Mouse (Mus musculus): ENCODE measurements around the gene Lypd3. TPM values are rescaled to one million over a fixed set of nuclear protein-coding genes. Genes with fewer than 3 reads are reported as not detected.

Gene Lypd3
- polyA plus RNA-seq, 1 experiment from 2014 or later, result 1.0 TPM

GRCm38 (mm10) chr7:24642491-24642890, 6.1 kb downstream of the Lypd3 start:
- Histone ChIP-seq H3K27ac (no peak overlapping the region), H3K4me1 (peaks cover 18% of the 10 kb centered on the region), H3K9ac (no peak overlapping the region), H3K9me3 (replicated peaks) (no peaks in the 10 kb centered on the region), H3K4me3 (replicated peaks) (no peak overlapping the region), H3K27me3 (peaks cover 37% of the 10 kb centered on the region), H3K4me2 (no peak overlapping the region), H3K36me3 (no peaks in the 10 kb centered on the region)
- ATAC-seq (replicated peaks; ENCODE audit: low FRiP score), result no peak
- WGBS, result 8% methylated on average over 9 of the region's 9 CpGs

GRCm38 (mm10) chr7:24644492-24644891, 8.1 kb downstream of the Lypd3 start:
- no peak overlapping the region for H3K27ac ChIP-seq
- H3K4me1 ChIP-seq, result 0 out of 2 replicates have a peak, but pooled peaks cover 5% of the 10 kb centered on the region
- no peak overlapping the region for H3K4me2 ChIP-seq
- ATAC-seq (replicated peaks; ENCODE audit: low FRiP score), result no peak
- no peak overlapping the region for H3K4me3 ChIP-seq (replicated peaks)
- no peaks in the 10 kb centered on the region for H3K9me3 ChIP-seq (replicated peaks)
- H3K9ac ChIP-seq, result no peak overlapping the region
- peaks cover 17% of the 10 kb centered on the region for H3K27me3 ChIP-seq
- no peaks in the 10 kb centered on the region for H3K36me3 ChIP-seq
- 74% methylated on average over 6 of the region's 6 CpGs for WGBS

GRCm38 (mm10) chr7:24644996-24645395, 8.6 kb downstream of the Lypd3 start:
- no peak overlapping the region for H3K4me2 ChIP-seq
- no peak overlapping the region for H3K27ac ChIP-seq
- ATAC-seq (replicated peaks; ENCODE audit: low FRiP score), result no peak
- no peaks in the 10 kb centered on the region for H3K36me3 ChIP-seq
- 72% methylated on average over 7 of the region's 7 CpGs for WGBS
- H3K9me3 ChIP-seq (replicated peaks), result no peaks in the 10 kb centered on the region
- H3K9ac ChIP-seq, result no peak overlapping the region
- 0 out of 2 replicates have a peak, but pooled peaks cover 5% of the 10 kb centered on the region for H3K4me1 ChIP-seq
- H3K27me3 ChIP-seq, result peaks cover 12% of the 10 kb centered on the region
- no peak overlapping the region for H3K4me3 ChIP-seq (replicated peaks)

- 0 out of 2 replicates have a peak, but pooled peaks cover 3% of the 10 kb centered on the region for H3K27me3 ChIP-seq
- H3K9me3 ChIP-seq (replicated peaks), result no peaks in the 10 kb centered on the region
- H3K27ac ChIP-seq, result no peak overlapping the region
- H3K36me3 ChIP-seq, result no peaks in the 10 kb centered on the region
- H3K9ac ChIP-seq, result no peak overlapping the region
- no peaks in the 10 kb centered on the region for H3K4me1 ChIP-seq
- no peak overlapping the region for H3K4me3 ChIP-seq (replicated peaks)
- no peak overlapping the region for H3K4me2 ChIP-seq
- no peak for ATAC-seq (replicated peaks; ENCODE audit: low FRiP score)
- 72% methylated on average over 7 of the region's 7 CpGs for WGBS
Measured at GRCm38 (mm10) chr7:24646486-24646885, 10.1 kb downstream of the Lypd3 start.

GRCm38 (mm10) chr7:24653681-24654080, 17.3 kb downstream of the Lypd3 start:
- no peak overlapping the region for H3K4me3 ChIP-seq (replicated peaks)
- no peak overlapping the region for H3K27ac ChIP-seq
- no peaks in the 10 kb centered on the region for H3K27me3 ChIP-seq
- no peak for ATAC-seq (replicated peaks; ENCODE audit: low FRiP score)
- no peaks in the 10 kb centered on the region for H3K4me1 ChIP-seq
- H3K36me3 ChIP-seq, result no peaks in the 10 kb centered on the region
- no peak overlapping the region for H3K4me2 ChIP-seq
- 24% methylated on average over 7 of the region's 7 CpGs for WGBS
- no peaks in the 10 kb centered on the region for H3K9me3 ChIP-seq (replicated peaks)
- H3K9ac ChIP-seq, result no peak overlapping the region

- no peak for ATAC-seq (replicated peaks; ENCODE audit: low FRiP score)
- Histone ChIP-seq H3K9me3 (replicated peaks) (no peaks in the 10 kb centered on the region), H3K4me1 (no peaks in the 10 kb centered on the region), H3K36me3 (no peaks in the 10 kb centered on the region), H3K4me3 (replicated peaks) (no peak overlapping the region), H3K9ac (no peak overlapping the region), H3K27me3 (no peaks in the 10 kb centered on the region), H3K4me2 (no peak overlapping the region), H3K27ac (no peak overlapping the region)
- WGBS, result 41% methylated on average over 12 of the region's 12 CpGs
Measured at GRCm38 (mm10) chr7:24659737-24660357, 23.5 kb downstream of the Lypd3 start.

- Histone ChIP-seq H3K36me3 (no peaks in the 10 kb centered on the region), H3K4me3 (replicated peaks) (no peak overlapping the region), H3K27me3 (no peaks in the 10 kb centered on the region), H3K4me2 (no peak overlapping the region), H3K4me1 (no peaks in the 10 kb centered on the region), H3K9me3 (replicated peaks) (no peaks in the 10 kb centered on the region), H3K27ac (no peak overlapping the region), H3K9ac (no peak overlapping the region)
- no peak for ATAC-seq (replicated peaks; ENCODE audit: low FRiP score)
- 62% methylated on average over 17 of the region's 17 CpGs for WGBS
Measured at GRCm38 (mm10) chr7:24661118-24661904, 25.0 kb downstream of the Lypd3 start.

GRCm38 (mm10) chr7:24662575-24662974, 26.2 kb downstream of the Lypd3 start:
- 13% methylated on average over 8 of the region's 8 CpGs for WGBS
- Histone ChIP-seq H3K36me3 (no peaks in the 10 kb centered on the region), H3K27me3 (no peaks in the 10 kb centered on the region), H3K27ac (no peak overlapping the region), H3K4me3 (replicated peaks) (no peak overlapping the region), H3K4me1 (no peaks in the 10 kb centered on the region), H3K9me3 (replicated peaks) (no peaks in the 10 kb centered on the region), H3K4me2 (no peak overlapping the region), H3K9ac (no peak overlapping the region)
- 0 out of 2 replicates have a peak, but pooled peaks have one; percentile 56 for ATAC-seq (replicated peaks; ENCODE audit: low FRiP score)

GRCm38 (mm10) chr7:24664301-24664700, 28.0 kb downstream of the Lypd3 start:
- Histone ChIP-seq H3K4me1 (no peaks in the 10 kb centered on the region), H3K27me3 (no peaks in the 10 kb centered on the region), H3K4me2 (no peak overlapping the region), H3K4me3 (replicated peaks) (no peak overlapping the region), H3K27ac (no peak overlapping the region), H3K36me3 (no peaks in the 10 kb centered on the region), H3K9ac (no peak overlapping the region), H3K9me3 (replicated peaks) (no peaks in the 10 kb centered on the region)
- ATAC-seq (replicated peaks; ENCODE audit: low FRiP score), result no peak
- WGBS, result 39% methylated on average over 8 of the region's 8 CpGs

- Histone ChIP-seq H3K4me3 (replicated peaks) (no peak overlapping the region), H3K9ac (no peak overlapping the region), H3K4me1 (no peaks in the 10 kb centered on the region), H3K9me3 (replicated peaks) (no peaks in the 10 kb centered on the region), H3K4me2 (no peak overlapping the region), H3K36me3 (no peaks in the 10 kb centered on the region), H3K27ac (no peak overlapping the region), H3K27me3 (no peaks in the 10 kb centered on the region)
- WGBS, result 88% methylated on average over 9 of the region's 9 CpGs
- no peak for ATAC-seq (replicated peaks; ENCODE audit: low FRiP score)
Measured at GRCm38 (mm10) chr7:24664959-24665358, 28.6 kb downstream of the Lypd3 start.

- Histone ChIP-seq H3K36me3 (no peaks in the 10 kb centered on the region), H3K9me3 (replicated peaks) (no peaks in the 10 kb centered on the region), H3K27me3 (no peaks in the 10 kb centered on the region), H3K9ac (no peak overlapping the region), H3K4me3 (replicated peaks) (no peak overlapping the region), H3K4me2 (no peak overlapping the region), H3K27ac (no peak overlapping the region), H3K4me1 (no peaks in the 10 kb centered on the region)
- no peak for ATAC-seq (replicated peaks; ENCODE audit: low FRiP score)
- 91% methylated on average over 23 of the region's 23 CpGs for WGBS
Measured at GRCm38 (mm10) chr7:24671944-24672439, 35.6 kb downstream of the Lypd3 start.

GRCm38 (mm10) chr7:24676575-24676974, 40.2 kb downstream of the Lypd3 start, which contains the start of gene Tex101:
Tex101 (minus strand) TSS chr7:24676675.
- Histone ChIP-seq H3K27ac (no peak within 1 kb of the TSS), H3K4me3 (replicated peaks) (no peak within 1 kb of the TSS), H3K4me1 (no peaks in the 10 kb centered on the region), H3K4me2 (no peak within 1 kb of the TSS), H3K36me3 (no peaks in the 10 kb centered on the region), H3K9me3 (replicated peaks) (no peaks in the 10 kb centered on the region), H3K9ac (no peak within 1 kb of the TSS), H3K27me3 (no peaks in the 10 kb centered on the region)
- no peak for ATAC-seq (replicated peaks; ENCODE audit: low FRiP score)
- 86% methylated on average over 9 of the region's 9 CpGs for WGBS
